In the genomic region with DNA sequence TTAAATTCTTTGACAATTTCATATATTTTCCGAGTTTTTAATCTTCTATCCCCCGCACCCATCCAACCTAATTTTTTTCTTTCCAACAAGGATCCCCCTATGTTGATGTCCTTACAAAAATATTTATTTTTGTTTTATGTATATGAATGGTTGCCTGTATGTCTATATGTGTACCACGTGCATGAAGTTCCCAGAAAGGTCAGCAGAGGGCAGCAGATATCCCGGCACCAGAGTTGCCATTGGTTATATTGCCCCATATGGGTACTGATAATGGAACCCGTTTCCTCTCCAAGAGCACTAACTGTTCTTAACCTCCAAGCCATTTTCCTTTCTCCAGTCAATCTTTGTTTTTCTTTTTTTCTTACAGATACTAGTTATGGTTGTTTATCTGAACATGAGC, we compare ENCODE assay signal across 11 mouse cellular contexts.
DNase-seq lines count a peak whose midpoint lies in the region; ATAC-seq and TF ChIP-seq lines count a peak whose summit lies in the region.
"Had no signal": no experiment of that assay in that cellular context is flagged by ENCODE, and none has a peak within 500 bp of the region (broad histone marks: within the 10 kb centered on the region; RNA-seq: fewer than 3 reads in every experiment).

No protein-coding gene starts in this region.

- peak; percentile 33; the same call in 1 of the 2 replicates for TF ChIP-seq CTCF in lung, postnatal 0 days (IDR thresholded peaks at IDR 0.05)

- 87% methylated on average over 5 of the region's 5 CpGs for WGBS in lung, postnatal 0 days

- no peak for ATAC-seq in lung, postnatal 0 days

- H3K4me3 ChIP-seq in lung, postnatal 0 days (ENCODE audit: low read depth, low read length), result no peak overlapping the region
- H3K4me3 ChIP-seq: limb, embryonic 13.5 days had no signal

- H3K4me2 ChIP-seq in lung, postnatal 0 days (replicated peaks; ENCODE audit: low read depth, low read length), result no peak overlapping the region
- H3K4me2 ChIP-seq: limb, embryonic 13.5 days had no signal

- peak; percentile 46 to 55 for DNase-seq in cerebellum, postnatal 14 days
- no peak for DNase-seq in cerebellum, postnatal 36 days
- no peak for DNase-seq in lung, postnatal 0 days (ENCODE audit: low spot score)
- no peak for DNase-seq in lung, postnatal 36 days
- DNase-seq in c-Kit-positive CD71-positive TER-119-negative erythroid progenitor cells, embryonic 14.5 days (ENCODE audit: low read depth), result peak; percentile 28
- DNase-seq in thymus, postnatal 14 days, result peak; percentile 58
- no peak for DNase-seq in adrenal gland, postnatal 4 days (ENCODE audit: low spot score in 2 of 2)
- DNase-seq in frontal cortex, adult 2 months (ENCODE audit: extremely low spot score in 1 of 2, low spot score in 1 of 2), result no peak
- DNase-seq: adrenal gland, postnatal 14 days; midbrain, embryonic 14.5 days had no signal

- no peaks in the 10 kb centered on the region for H3K27me3 ChIP-seq in lung, postnatal 0 days (replicated peaks; ENCODE audit: insufficient read depth, low read length)
- H3K27me3 ChIP-seq: limb, embryonic 13.5 days had no signal

- no peak overlapping the region for H3K9ac ChIP-seq in lung, postnatal 0 days (replicated peaks; ENCODE audit: low read depth)
- H3K9ac ChIP-seq: limb, embryonic 13.5 days had no signal

- no peak overlapping the region for H3K27ac ChIP-seq in lung, postnatal 0 days (ENCODE audit: low read length)
- H3K27ac ChIP-seq: limb, embryonic 13.5 days had no signal

- no peaks in the 10 kb centered on the region for H3K36me3 ChIP-seq in lung, postnatal 0 days (ENCODE audit: insufficient read depth, low read length)
- H3K36me3 ChIP-seq: limb, embryonic 13.5 days had no signal

- H3K4me1 ChIP-seq in lung, postnatal 0 days (ENCODE audit: insufficient read depth, low read depth, low read length), result no peaks in the 10 kb centered on the region
- H3K4me1 ChIP-seq: limb, embryonic 13.5 days had no signal

- no peaks in the 10 kb centered on the region for H3K9me3 ChIP-seq in lung, postnatal 0 days (ENCODE audit: low read length)
- H3K9me3 ChIP-seq: limb, embryonic 13.5 days had no signal

- TF ChIP-seq EP300 in lung, postnatal 0 days (IDR thresholded peaks at IDR 0.05), result no peak

Comparison
In these comparisons a context has a peak if more than half of its experiments do, and no peak if none do; other contexts are left out.
1. DNase-seq: peak in cerebellum, postnatal 14 days (2 of 2), c-Kit-positive CD71-positive TER-119-negative erythroid progenitor cells, embryonic 14.5 days (single experiment) and thymus, postnatal 14 days (single experiment); none in cerebellum, postnatal 36 days (0 of 2), lung, postnatal 0 days (single experiment), lung, postnatal 36 days (single experiment), adrenal gland, postnatal 4 days (0 of 2) and frontal cortex, adult 2 months (0 of 2).